Mouse (Mus musculus): ENCODE data around the gene Maff.

- TF ChIP-seq CTCF (IDR thresholded peaks at IDR 0.05; ENCODE audit: low read depth, low read length) = no peak
- no peak for TF ChIP-seq POLR2A (IDR thresholded peaks at IDR 0.05; ENCODE audit: borderline replicate concordance, low read depth, low read length)
These were observed 6.1 kb downstream of the Maff start for GRCm38 (mm10) chr15:79352479-79352878.
